Mouse (Mus musculus) midbrain, embryonic 15.5 days (tissue): ENCODE results near the gene Slc29a2. TPM values are rescaled to one million over a fixed set of nuclear protein-coding genes. Genes with fewer than 3 reads are reported as not detected.
A peak's percentile ranks its signal among the peaks of the same experiment; 100 is the strongest.

Experiments
- ATAC-seq: fragments of 200-750 bp; cut with Nextera tagmentation; replicated peaks from 2 replicates; pipeline ENCODE4 v1.8.0; 2017; ENCODE audit warnings: moderate TSS enrichment
- H3K27ac ChIP-seq: fragments of 300-500 bp; sonication (generic); 2 replicates; pipeline ENCODE4 v1.5.1; 2015; ENCODE audit warnings: mild to moderate bottlenecking, inconsistent platforms
- H3K27me3 ChIP-seq: fragments of 300-500 bp; sonication (generic); replicated peaks from 2 replicates; pipeline ENCODE4 v1.6.1; 2015; ENCODE audit warnings: inconsistent platforms
- H3K36me3 ChIP-seq: fragments of 300-500 bp; sonication (generic); replicated peaks from 2 replicates; pipeline ENCODE4 v1.6.1; 2015; ENCODE audit warnings: inconsistent platforms
- H3K4me1 ChIP-seq: fragments of 300-500 bp; sonication (generic); 2 replicates; pipeline ENCODE4 v1.6.1; 2015; ENCODE audit warnings: inconsistent platforms
- H3K4me2 ChIP-seq: fragments of 300-500 bp; sonication (generic); 2 replicates; pipeline ENCODE4 v1.6.1; 2015; ENCODE audit warnings: inconsistent platforms, mild to moderate bottlenecking, moderate library complexity
- H3K4me3 ChIP-seq: fragments of 300-500 bp; sonication (generic); 2 replicates; pipeline ENCODE4 v1.5.1; 2015; ENCODE audit warnings: mild to moderate bottlenecking, inconsistent platforms
- H3K9ac ChIP-seq: fragments of 300-500 bp; sonication (generic); 2 replicates; pipeline ENCODE4 v1.6.1; 2015; ENCODE audit warnings: mild to moderate bottlenecking, inconsistent platforms
- H3K9me3 ChIP-seq: fragments of 300-500 bp; sonication (generic); 2 replicates; pipeline ENCODE4 v1.6.1; 2016; ENCODE audit warnings: inconsistent platforms
- WGBS: fragments of 180-500 bp; shearing (Covaris S2); methylation state at CpG from one replicate; pipeline ENCODE4 v1.1.7; 2015; ENCODE audit warnings: mixed read lengths; 5-methylcytosine and 5-hydroxymethylcytosine counted together
- polyA plus RNA-seq: library from polyadenylated mRNA; unstranded; fragments of >200 nt; fragmentation: Nextera tagmentation; extraction: Ambion mirVana; gene quantifications from 2 replicates; pipeline ENCODE4 v1.2.1, GENCODE M21; 2015

Gene Slc29a2
- polyA plus RNA-seq, 1 experiment from 2014 or later = 12.2 TPM

DNA sequence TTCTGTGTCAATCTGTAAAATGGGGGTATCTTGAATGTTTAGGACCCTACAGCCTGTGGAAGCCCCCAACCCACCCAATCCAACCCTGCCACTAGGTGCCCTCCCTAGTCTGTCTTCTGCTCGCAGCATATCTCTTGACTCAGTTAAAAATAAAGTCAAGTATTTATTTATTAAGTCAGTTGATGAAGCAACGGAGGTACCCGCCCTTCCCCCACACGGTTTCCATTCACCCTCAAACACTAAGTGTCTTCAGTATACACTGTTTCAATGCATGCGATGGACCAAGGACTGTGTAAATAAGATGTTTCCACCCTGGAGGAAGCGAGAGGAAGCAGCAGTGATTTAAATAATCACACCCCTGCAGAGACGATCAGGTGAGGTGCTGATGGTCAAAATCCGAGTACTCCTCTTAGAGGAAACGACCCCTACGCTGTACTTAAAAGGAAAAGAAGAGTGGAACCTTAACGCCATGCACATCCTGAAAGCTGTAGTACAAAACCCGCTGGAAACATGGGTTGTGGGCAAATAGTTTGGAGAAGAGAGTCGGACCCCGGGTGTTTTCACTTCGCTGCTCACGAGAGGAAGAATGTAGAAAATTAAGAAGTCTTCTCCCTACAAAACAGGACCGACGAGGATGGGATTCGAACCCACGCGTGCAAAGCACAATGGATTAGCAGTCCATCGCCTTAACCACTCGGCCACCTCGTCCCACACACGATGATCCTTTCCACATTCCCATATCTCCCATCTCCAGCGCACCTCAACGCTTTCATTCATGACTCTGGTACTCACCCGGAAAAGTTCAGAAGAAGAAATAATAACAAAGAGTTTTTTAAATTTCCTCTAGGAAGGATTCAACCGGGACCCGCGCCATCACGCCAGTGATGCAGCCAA, 14.3 kb downstream of the Slc29a2 start:
- Histone ChIP-seq H3K27ac (peak overlapping the region; percentile 86), H3K9ac (peak overlapping the region; percentile 88), H3K4me2 (peak overlapping the region; percentile 96), H3K27me3 (no peaks in the 10 kb centered on the region), H3K4me1 (peaks cover 37% of the 10 kb centered on the region), H3K4me3 (peak overlapping the region; percentile 70), H3K9me3 (no peaks in the 10 kb centered on the region), H3K36me3 (peaks cover 5% of the 10 kb centered on the region; the same call in 1 of the 2 replicates)
- ATAC-seq = peak; percentile 61
- whole genome bisulfite sequencing = 6% methylated on average over 32 of the region's 32 CpGs

DNA sequence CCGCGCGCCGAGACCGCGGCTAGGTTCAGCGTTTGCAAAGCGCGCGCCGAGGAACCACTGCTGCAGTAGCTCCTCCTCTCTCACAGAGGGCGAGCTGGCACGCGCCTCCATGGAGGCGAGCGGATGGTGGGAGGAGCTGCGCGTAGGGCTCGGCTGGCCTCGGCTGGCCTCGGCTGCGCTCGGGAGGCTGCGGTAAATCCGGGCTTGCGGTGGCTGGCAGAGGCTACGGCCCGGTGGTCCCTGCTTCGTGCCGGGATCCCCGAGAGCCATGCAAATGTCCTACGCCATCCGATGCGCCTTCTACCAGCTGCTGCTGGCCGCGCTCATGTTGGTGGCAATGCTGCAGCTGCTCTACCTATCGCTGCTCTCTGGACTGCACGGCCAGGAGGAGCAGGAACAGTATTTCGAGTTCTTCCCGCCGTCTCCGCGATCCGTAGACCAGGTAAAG, 15.1 kb downstream of the Slc29a2 start, which contains the start of the genes B4gat1 and AC124502.3:
B4gat1 (plus strand) TSS at position 118 of the 448 bp plus-strand sequence.
AC124502.3 (plus strand) TSS at position 183 of the 448 bp plus-strand sequence.
- Histone ChIP-seq H3K9ac (peak within 1 kb of the TSS; percentile 88), H3K36me3 (peaks cover 5% of the 10 kb centered on the region; the same call in 1 of the 2 replicates), H3K4me2 (peak within 1 kb of the TSS; percentile 96), H3K4me3 (peak within 1 kb of the TSS; percentile 70), H3K27ac (peak within 1 kb of the TSS; percentile 86), H3K27me3 (no peaks in the 10 kb centered on the region), H3K9me3 (no peaks in the 10 kb centered on the region), H3K4me1 (peaks cover 37% of the 10 kb centered on the region)
- WGBS = under 1% methylated on average over 41 of the region's 44 CpGs
- ATAC-seq = peak; percentile 95

DNA sequence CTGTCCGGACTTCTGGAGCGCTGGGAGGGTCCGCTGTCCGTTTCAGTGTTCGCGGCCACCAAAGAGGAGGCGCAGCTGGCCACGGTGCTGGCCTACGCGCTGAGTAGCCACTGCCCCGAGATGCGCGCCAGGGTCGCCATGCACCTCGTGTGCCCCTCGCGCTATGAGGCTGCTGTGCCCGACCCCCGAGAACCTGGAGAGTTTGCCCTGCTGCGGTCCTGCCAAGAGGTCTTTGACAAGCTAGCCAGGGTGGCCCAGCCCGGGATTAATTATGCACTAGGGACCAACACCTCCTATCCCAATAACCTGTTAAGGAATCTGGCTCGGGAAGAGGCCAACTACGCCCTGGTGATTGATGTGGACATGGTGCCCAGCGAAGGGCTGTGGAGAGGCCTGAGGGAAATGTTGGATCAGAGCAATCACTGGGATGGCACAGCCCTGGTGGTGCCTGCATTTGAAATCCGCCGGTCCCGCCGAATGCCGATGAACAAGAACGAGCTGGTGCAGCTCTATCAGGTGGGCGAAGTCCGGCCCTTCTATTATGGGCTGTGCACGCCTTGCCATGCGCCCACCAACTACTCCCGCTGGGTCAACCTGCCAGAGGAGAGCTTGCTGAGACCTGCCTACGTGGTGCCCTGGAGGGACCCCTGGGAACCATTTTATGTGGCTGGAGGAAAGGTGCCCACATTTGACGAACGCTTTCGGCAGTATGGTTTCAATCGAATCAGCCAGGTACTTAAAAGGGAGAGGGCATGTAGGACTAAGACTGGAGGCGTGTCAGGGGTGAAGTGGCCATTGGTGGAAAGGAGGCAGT, 15.8 kb downstream of the Slc29a2 start:
- Histone ChIP-seq H3K4me3 (peak overlapping the region; percentile 70), H3K9ac (peak overlapping the region; percentile 88), H3K27ac (peak overlapping the region; percentile 86), H3K9me3 (no peaks in the 10 kb centered on the region), H3K36me3 (peaks cover 5% of the 10 kb centered on the region; the same call in 1 of the 2 replicates), H3K4me1 (peaks cover 37% of the 10 kb centered on the region), H3K27me3 (no peaks in the 10 kb centered on the region), H3K4me2 (peak overlapping the region; percentile 96)
- WGBS = 11% methylated on average over 41 of the region's 41 CpGs
- ATAC-seq = peak; percentile 35

DNA sequence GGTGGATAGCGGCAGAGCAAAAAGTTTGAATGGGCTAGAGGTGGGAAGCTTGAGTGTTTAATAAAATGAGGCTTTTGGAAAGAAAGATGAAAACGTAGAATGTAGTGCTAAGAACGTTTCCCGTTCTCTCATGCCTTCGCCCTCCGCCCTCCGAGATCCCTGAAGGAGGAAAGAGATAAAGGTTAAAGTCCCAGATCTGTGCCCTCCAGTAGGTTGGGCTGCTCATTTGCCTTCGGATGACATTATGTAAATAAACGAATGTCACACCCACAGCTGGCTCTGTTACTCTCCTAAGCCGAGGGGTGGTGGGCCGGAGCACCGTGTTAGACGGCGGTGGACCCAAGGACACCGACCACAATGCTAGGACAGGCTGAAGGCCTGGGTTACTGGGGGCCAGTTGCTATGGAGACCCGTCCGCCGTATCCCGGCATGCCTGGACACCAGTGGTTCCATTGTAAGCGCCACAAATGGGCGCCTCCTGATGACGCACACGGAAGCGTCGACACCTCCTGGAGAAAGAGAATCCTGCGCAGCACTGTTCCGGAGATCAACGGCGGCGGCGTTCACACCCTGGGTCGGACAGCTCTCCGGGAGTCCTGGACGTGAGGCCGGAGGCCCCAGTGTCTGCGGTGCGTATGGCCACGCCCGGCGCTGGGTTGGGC, 17.3 kb downstream of the Slc29a2 start, which contains the start of gene Brms1:
Brms1 (plus strand) TSS at position 493 of the 662 bp plus-strand sequence.
- H3K4me1 ChIP-seq = peaks cover 37% of the 10 kb centered on the region
- WGBS = 6% methylated on average over 40 of the region's 40 CpGs
- peak within 1 kb of the TSS; percentile 70 for H3K4me3 ChIP-seq
- no peaks in the 10 kb centered on the region for H3K9me3 ChIP-seq
- H3K9ac ChIP-seq = peak within 1 kb of the TSS; percentile 88
- peak; percentile 59 for ATAC-seq
- H3K27ac ChIP-seq = peak within 1 kb of the TSS; percentile 58
- H3K4me2 ChIP-seq = peak within 1 kb of the TSS; percentile 96
- peaks cover 9% of the 10 kb centered on the region; the same call in 1 of the 2 replicates for H3K36me3 ChIP-seq
- no peaks in the 10 kb centered on the region for H3K27me3 ChIP-seq

DNA sequence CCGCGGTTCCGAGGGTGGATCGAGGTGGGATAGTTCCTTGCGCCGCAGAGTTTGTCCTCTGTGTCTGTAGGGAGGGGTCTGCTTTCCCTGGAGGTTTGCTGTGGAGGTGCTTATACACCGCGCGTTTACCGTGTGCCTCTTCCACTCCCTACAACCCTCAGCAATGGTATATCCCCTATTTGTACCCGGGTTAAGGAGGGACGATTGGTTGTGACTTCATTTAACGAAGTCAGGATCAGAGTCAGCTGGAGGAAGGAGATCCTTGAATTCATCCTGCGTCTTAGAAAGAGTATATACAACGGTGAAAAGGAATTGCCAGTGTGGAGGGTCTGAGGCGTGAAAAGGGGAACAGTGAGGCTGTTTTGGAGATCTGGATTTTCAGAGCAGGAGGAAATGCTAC, 17.9 kb downstream of the Slc29a2 start:
- peaks cover 37% of the 10 kb centered on the region for H3K4me1 ChIP-seq
- peaks cover 12% of the 10 kb centered on the region; the same call in 1 of the 2 replicates for H3K36me3 ChIP-seq
- no peaks in the 10 kb centered on the region for H3K9me3 ChIP-seq
- H3K9ac ChIP-seq = peak overlapping the region; percentile 64
- peak overlapping the region; percentile 70 for H3K4me3 ChIP-seq
- peak overlapping the region; percentile 58 for H3K27ac ChIP-seq
- H3K4me2 ChIP-seq = peak overlapping the region; percentile 96
- 2% methylated on average over 16 of the region's 16 CpGs for WGBS
- peak; percentile 3; the same call in 1 of the 2 replicates for ATAC-seq
- no peaks in the 10 kb centered on the region for H3K27me3 ChIP-seq

DNA sequence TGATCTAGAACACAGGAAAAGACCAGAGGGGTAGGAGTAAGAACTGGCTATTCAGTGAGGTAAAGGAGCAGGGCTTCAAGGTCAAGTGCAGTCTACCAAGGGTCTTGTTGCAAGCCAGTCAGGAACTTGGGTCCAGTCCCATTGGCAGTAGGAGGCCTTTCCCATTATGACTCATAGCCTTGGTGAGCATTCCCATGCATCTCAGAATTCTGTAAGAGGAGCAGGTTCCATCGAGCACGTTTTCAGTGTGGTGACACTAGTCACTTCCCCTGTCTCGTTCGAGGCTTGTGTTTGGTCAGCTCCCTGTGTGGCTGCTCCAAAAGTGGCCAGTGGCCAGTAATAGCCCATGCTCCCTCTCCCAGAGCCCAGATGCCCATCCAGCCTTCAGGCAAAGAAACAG, 21.9 kb downstream of the Slc29a2 start:
- no peak for ATAC-seq

DNA sequence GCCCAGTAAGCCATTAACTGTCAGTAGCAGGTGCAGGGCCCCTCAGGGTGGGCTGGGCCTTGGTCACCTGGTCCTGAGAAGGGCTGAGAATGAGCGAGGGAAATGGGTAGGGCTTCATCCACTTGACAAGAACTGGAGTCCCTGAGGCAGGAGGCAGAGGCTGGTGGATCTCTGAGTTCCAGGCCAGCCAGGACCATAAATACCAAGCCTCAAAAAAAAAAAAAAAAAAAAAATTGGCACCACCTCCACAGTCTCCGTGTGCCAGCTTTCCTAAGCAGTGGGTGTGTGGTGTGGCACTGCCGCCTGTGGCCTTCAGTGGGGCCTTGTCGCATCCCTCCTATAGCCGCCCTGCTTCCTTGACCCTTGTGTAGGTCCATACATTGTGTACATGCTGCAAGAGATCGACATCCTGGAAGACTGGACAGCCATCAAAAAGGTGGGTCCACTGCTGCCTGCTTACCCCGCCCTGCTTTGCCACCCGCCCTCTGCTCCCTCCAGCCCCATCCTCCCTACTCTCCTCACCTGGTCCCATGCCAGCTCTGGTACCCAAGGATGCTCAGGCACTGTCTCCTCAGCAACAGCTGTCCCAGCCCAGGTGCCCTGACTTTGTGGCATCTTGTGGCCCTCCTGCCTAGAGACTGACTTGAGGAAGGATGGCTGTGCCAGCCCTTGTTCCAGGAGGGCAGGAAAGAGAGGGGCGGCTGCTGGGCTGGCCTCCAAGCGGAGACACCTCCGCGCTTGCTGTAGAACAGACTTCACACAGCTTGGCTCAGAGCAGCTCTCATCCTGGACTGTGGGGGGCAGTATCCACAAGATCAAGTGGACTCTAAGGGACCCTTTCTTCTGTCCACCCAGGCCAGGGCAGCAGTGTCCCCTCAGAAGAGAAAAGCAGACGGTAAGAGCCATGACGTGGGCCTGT, 24.7 kb downstream of the Slc29a2 start:
- Histone ChIP-seq H3K27ac (no peak overlapping the region), H3K9me3 (no peaks in the 10 kb centered on the region), H3K36me3 (0 out of 2 replicates have a peak, but pooled peaks cover 17% of the 10 kb centered on the region), H3K9ac (no peak overlapping the region), H3K4me1 (peaks cover 12% of the 10 kb centered on the region), H3K4me3 (no peak overlapping the region), H3K4me2 (no peak overlapping the region), H3K27me3 (peaks cover 36% of the 10 kb centered on the region)
- ATAC-seq = no peak
- WGBS = 86% methylated on average over 14 of the region's 14 CpGs

More for the DNA sequence above, 21.9 kb downstream of the Slc29a2 start:
- Histone ChIP-seq H3K36me3 (peaks cover 22% of the 10 kb centered on the region; the same call in 1 of the 2 replicates), H3K4me2 (no peak overlapping the region), H3K9ac (no peak overlapping the region), H3K4me3 (no peak overlapping the region), H3K27ac (no peak overlapping the region), H3K27me3 (peaks cover 8% of the 10 kb centered on the region), H3K4me1 (peaks cover 29% of the 10 kb centered on the region), H3K9me3 (no peaks in the 10 kb centered on the region)
- 86% methylated on average over 4 of the region's 4 CpGs for WGBS

DNA sequence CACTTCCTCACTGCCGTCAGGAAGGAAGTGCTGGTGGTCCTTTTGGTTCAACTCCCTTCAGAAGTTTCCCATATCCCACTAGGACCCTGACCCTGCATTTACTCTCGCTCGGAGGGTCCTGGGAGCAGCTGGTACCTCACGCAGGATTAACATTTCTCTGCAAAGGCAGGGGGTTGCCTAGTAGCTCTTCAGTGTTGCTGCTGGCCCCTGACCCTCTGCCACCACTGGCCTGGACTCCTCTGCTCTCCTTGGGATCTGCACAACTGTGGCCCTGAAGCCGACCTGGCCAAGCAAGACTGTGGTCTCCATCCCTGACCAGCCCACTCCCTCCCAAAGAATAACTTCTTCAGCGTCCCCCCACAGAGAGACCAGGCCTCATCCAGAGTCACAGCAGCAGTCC, 25.7 kb downstream of the Slc29a2 start:
- H3K36me3 ChIP-seq = 0 out of 2 replicates have a peak, but pooled peaks cover 17% of the 10 kb centered on the region
- H3K4me1 ChIP-seq = peaks cover 12% of the 10 kb centered on the region
- peaks cover 41% of the 10 kb centered on the region for H3K27me3 ChIP-seq
- H3K9me3 ChIP-seq = no peaks in the 10 kb centered on the region
- no peak for ATAC-seq
- H3K27ac ChIP-seq = no peak overlapping the region
- H3K4me3 ChIP-seq = no peak overlapping the region
- no peak overlapping the region for H3K9ac ChIP-seq
- WGBS = 61% methylated on average over 6 of the region's 6 CpGs
- H3K4me2 ChIP-seq = no peak overlapping the region

DNA sequence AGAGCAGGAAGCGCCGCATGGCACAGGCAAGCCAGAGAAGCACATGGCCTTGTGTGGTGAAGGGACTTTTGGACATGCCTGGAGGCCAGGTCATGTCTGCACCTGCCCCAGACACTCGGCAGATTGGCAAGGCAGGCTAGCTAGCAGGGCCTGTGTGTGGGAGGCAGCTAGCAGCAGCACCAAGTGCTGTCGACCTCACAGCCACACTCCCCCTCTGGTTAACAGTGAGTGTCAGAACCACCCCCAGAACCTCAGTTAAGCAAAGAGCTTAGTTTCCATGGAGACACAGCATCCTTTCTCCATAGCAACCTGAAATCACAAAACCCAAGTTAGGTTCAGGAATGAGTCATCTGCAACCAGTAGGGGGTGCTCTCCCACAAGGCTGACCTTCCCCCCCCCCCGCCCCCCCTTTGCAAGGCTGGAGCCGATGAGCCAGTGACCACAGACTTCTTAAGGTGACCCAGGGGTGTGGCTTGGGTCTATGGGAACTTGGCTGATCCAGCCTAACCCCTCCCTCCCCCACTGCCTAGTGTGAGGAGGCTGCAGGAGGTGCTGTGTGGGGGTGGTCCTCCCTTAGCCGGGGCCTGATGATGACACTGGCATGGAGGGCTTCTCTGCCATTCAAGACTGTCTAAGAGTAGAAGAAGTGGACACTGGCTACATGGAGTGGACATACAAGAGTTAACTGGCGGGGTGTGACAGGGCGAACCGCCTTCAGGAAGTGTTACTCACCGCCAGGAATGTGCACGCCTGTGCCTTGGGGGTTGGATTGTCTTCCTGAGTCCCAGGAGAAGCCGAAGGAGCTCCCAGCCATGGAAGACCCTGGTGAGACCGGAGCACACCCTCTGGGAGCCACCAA, 26.6 kb downstream of the Slc29a2 start, which contains the start of gene Rin1:
Rin1 (plus strand) TSS at position 435 of the 859 bp plus-strand sequence.
- H3K9me3 ChIP-seq = no peaks in the 10 kb centered on the region
- ATAC-seq = peak; percentile 46; the same call in 1 of the 2 replicates
- peak within 1 kb of the TSS; percentile 14; the same call in 1 of the 2 replicates for H3K9ac ChIP-seq
- H3K36me3 ChIP-seq = 0 out of 2 replicates have a peak, but pooled peaks cover 13% of the 10 kb centered on the region
- H3K4me3 ChIP-seq = no peak within 1 kb of the TSS
- WGBS = 17% methylated on average over 14 of the region's 14 CpGs
- H3K27ac ChIP-seq = no peak within 1 kb of the TSS
- peaks cover 41% of the 10 kb centered on the region for H3K27me3 ChIP-seq
- peaks cover 12% of the 10 kb centered on the region for H3K4me1 ChIP-seq
- H3K4me2 ChIP-seq = peak within 1 kb of the TSS; percentile 6; the same call in 1 of the 2 replicates

DNA sequence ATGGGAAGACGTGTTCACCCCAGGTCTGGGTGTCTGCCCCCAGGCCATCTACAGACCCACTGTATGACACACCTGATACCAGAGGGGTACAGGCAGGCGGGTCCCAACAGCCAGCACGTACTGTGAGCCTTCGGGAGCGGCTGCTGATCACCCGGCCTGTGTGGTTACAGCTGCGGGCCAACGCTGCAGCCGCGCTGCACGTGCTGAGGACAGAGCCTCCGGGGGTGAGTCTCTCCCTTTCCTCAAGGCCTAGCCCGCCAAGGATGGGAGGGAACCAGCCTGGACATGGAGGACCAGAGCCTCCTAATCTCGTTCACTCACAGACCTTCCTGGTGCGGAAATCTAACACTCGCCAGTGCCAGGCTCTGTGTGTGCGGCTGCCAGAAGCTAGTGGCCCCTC, 27.4 kb downstream of the Slc29a2 start:
- peaks cover 12% of the 10 kb centered on the region for H3K4me1 ChIP-seq
- 0 out of 2 replicates have a peak, but pooled peaks cover 13% of the 10 kb centered on the region for H3K36me3 ChIP-seq
- H3K9ac ChIP-seq = peak overlapping the region; percentile 14; the same call in 1 of the 2 replicates
- 6% methylated on average over 17 of the region's 17 CpGs for WGBS
- H3K27ac ChIP-seq = no peak overlapping the region
- H3K27me3 ChIP-seq = peaks cover 41% of the 10 kb centered on the region
- no peaks in the 10 kb centered on the region for H3K9me3 ChIP-seq
- ATAC-seq = 0 out of 2 replicates have a peak, but pooled peaks have one; percentile 28
- peak overlapping the region; percentile 6; the same call in 1 of the 2 replicates for H3K4me2 ChIP-seq
- no peak overlapping the region for H3K4me3 ChIP-seq
